Mouse (Mus musculus) v-Abl transformed pro-B cells (cell line): Measurements from ENCODE around the gene Cacybp.

Source experiments
- in situ Hi-C, 2 experiments: fragments of 400-800 bp; cut with MboI; formaldehyde crosslinking; loops; one replicate each; pipeline ENCODE4 v1.15.1; 2025; ENCODE audit not compliant: unreplicated experiment in 2 of 2

Cacybp gene

GRCm38 (mm10) chr1:160212703-160213669 lies at the start of gene Cacybp:
Cacybp (minus strand) TSS chr1:160212875.
- in situ Hi-C loops: loop anchor here in 1 of 2 experiments (25.0 kb wide), 1 partner anchor 649 kb away; no protein-coding TSS in a partner anchor

GRCm38 (mm10) chr1:160262415-160262814 lies 49.7 kb upstream of the Cacybp start:
- in situ Hi-C loops: no loop called here

GRCm38 (mm10) chr1:160261849-160262248 lies 49.2 kb upstream of the Cacybp start:
- in situ Hi-C loops: no loop called here

- in situ Hi-C loops: no loop called here
Measured at GRCm38 (mm10) chr1:160260605-160261004, 47.9 kb upstream of the Cacybp start.

GRCm38 (mm10) chr1:160259884-160260283 lies 47.2 kb upstream of the Cacybp start:
- in situ Hi-C loops: no loop called here

GRCm38 (mm10) chr1:160253108-160253507 lies 40.4 kb upstream of the Cacybp start:
- in situ Hi-C loops: no loop called here

GRCm38 (mm10) chr1:160251388-160252007 lies 38.8 kb upstream of the Cacybp start:
- in situ Hi-C loops: no loop called here

GRCm38 (mm10) chr1:160250782-160251181 lies 38.1 kb upstream of the Cacybp start:
- in situ Hi-C loops: no loop called here

- in situ Hi-C loops: loop anchor here in 1 of 2 experiments (10.0 kb wide), 1 partner anchor 55 kb away; no protein-coding TSS in a partner anchor
Measured at GRCm38 (mm10) chr1:160249786-160250185, 37.1 kb upstream of the Cacybp start.

GRCm38 (mm10) chr1:160247473-160247872 lies 34.8 kb upstream of the Cacybp start:
- in situ Hi-C loops: loop anchor here in 1 of 2 experiments (10.0 kb wide), 1 partner anchor 57 kb away; no protein-coding TSS in a partner anchor

- in situ Hi-C loops: loop anchor here in 1 of 2 experiments (10.0 kb wide), 1 partner anchor 58 kb away; no protein-coding TSS in a partner anchor
Measured at GRCm38 (mm10) chr1:160246844-160247243, 34.2 kb upstream of the Cacybp start.

GRCm38 (mm10) chr1:160245954-160246353 lies 33.3 kb upstream of the Cacybp start:
- in situ Hi-C loops: loop anchor here in 1 of 2 experiments (10.0 kb wide), 1 partner anchor 59 kb away; no protein-coding TSS in a partner anchor

GRCm38 (mm10) chr1:160244689-160245088 lies 32.0 kb upstream of the Cacybp start:
- in situ Hi-C loops: loop anchor here in 1 of 2 experiments (10.0 kb wide), 1 partner anchor 60 kb away; no protein-coding TSS in a partner anchor

- in situ Hi-C loops: loop anchor here in 1 of 2 experiments (10.0 kb wide), 1 partner anchor 65 kb away; no protein-coding TSS in a partner anchor
Measured at GRCm38 (mm10) chr1:160240091-160240490, 27.4 kb upstream of the Cacybp start.

GRCm38 (mm10) chr1:160238852-160239443 lies 26.3 kb upstream of the Cacybp start:
- in situ Hi-C loops: no loop called here

- in situ Hi-C loops: no loop called here
Measured at GRCm38 (mm10) chr1:160237981-160238380, 25.3 kb upstream of the Cacybp start.

- in situ Hi-C loops: no loop called here
Measured at GRCm38 (mm10) chr1:160233921-160234320, 21.2 kb upstream of the Cacybp start.

GRCm38 (mm10) chr1:160232113-160232512 lies 19.4 kb upstream of the Cacybp start:
- in situ Hi-C loops: no loop called here

- in situ Hi-C loops: no loop called here
Measured at GRCm38 (mm10) chr1:160231013-160231412, 18.3 kb upstream of the Cacybp start.

- in situ Hi-C loops: loop anchor here (5.0 to 10.0 kb wide), 3 partner anchors 147 to 727 kb away; no protein-coding TSS in a partner anchor
Measured at GRCm38 (mm10) chr1:160227850-160228249, 15.2 kb upstream of the Cacybp start.
